Mouse (Mus musculus) liver, adult 2 months (tissue): ENCODE measurements around the gene Rpap3. TPM values are rescaled to one million over a fixed set of nuclear protein-coding genes. Genes with fewer than 3 reads are reported as not detected.

Experiments
- DNase-seq: peaks from one replicate; pipeline ENCODE4 v3.0.0-alpha.2; 2011; ENCODE audit warnings: low read depth, low spot score; ENCODE audit errors: extremely low read depth
- H3K27ac ChIP-seq: fragments of 200-500 bp; replicated peaks from 2 replicates; pipeline ENCODE4 v1.5.1; 2012; ENCODE audit warnings: low read depth, mild to moderate bottlenecking, control low read depth, inconsistent platforms, low read length; ENCODE audit not compliant: insufficient read depth
- H3K27me3 ChIP-seq: fragments of 200-500 bp; 2 replicates; pipeline ENCODE4 v1.6.1; 2012; ENCODE audit warnings: mild to moderate bottlenecking, moderate library complexity, low read length, inconsistent platforms; ENCODE audit not compliant: control insufficient read depth, insufficient read depth
- H3K36me3 ChIP-seq: fragments of 200-500 bp; 2 replicates; pipeline ENCODE4 v1.6.1; 2012; ENCODE audit warnings: low read length, inconsistent platforms; ENCODE audit not compliant: control insufficient read depth, insufficient read depth
- H3K4me1 ChIP-seq: fragments of 200-500 bp; 2 replicates; pipeline ENCODE4 v1.6.1; 2011; ENCODE audit warnings: low read length; ENCODE audit not compliant: control insufficient read depth, insufficient read depth
- H3K4me3 ChIP-seq: fragments of 200-500 bp; 2 replicates; pipeline ENCODE4 v1.5.1; 2011; ENCODE audit warnings: low read depth, mild to moderate bottlenecking, control low read depth, low read length, moderate library complexity; ENCODE audit not compliant: insufficient read depth
- H3K79me2 ChIP-seq: fragments of 200-500 bp; 2 replicates; pipeline ENCODE4 v1.6.1; 2012; ENCODE audit warnings: inconsistent platforms, mild to moderate bottlenecking, low read length, moderate library complexity; ENCODE audit not compliant: control insufficient read depth, insufficient read depth
- H3K9ac ChIP-seq: fragments of 200-500 bp; 2 replicates; pipeline ENCODE4 v1.6.1; 2012; ENCODE audit warnings: low read depth, mild to moderate bottlenecking, control low read depth, inconsistent platforms, low read length
- CTCF ChIP-seq: fragments of 200-500 bp; IDR thresholded peaks from 2 replicates; pipeline ENCODE4 v1.5.1; 2011; ENCODE audit warnings: low read depth, low read length, control low read depth
- POLR2A ChIP-seq: fragments of 200-500 bp; IDR thresholded peaks from 2 replicates; pipeline ENCODE4 v1.6.1; 2011; ENCODE audit warnings: low read length, control low read depth; ENCODE audit not compliant: insufficient read depth; ENCODE audit errors: extremely low read depth
- WGBS: fragments of 180-500 bp; shearing (Covaris S2); methylation state at CpG from one replicate; pipeline ENCODE4 v1.1.7; 2018; 5-methylcytosine and 5-hydroxymethylcytosine counted together
- polyA plus RNA-seq: library from polyadenylated mRNA; depleted of rRNA; stranded (reverse); fragments of >200 nt; gene quantifications from 2 replicates; pipeline ENCODE4 v1.2.3, GENCODE M21; 2012
- total RNA-seq: library from RNA; depleted of rRNA; stranded (reverse); fragments of >200 nt; gene quantifications from 2 replicates; pipeline ENCODE4 v1.2.3, GENCODE M21; 2014

Rpap3 gene
- total and polyA plus RNA-seq, 2 experiments, result 2.2 to 8.7 TPM

DNA sequence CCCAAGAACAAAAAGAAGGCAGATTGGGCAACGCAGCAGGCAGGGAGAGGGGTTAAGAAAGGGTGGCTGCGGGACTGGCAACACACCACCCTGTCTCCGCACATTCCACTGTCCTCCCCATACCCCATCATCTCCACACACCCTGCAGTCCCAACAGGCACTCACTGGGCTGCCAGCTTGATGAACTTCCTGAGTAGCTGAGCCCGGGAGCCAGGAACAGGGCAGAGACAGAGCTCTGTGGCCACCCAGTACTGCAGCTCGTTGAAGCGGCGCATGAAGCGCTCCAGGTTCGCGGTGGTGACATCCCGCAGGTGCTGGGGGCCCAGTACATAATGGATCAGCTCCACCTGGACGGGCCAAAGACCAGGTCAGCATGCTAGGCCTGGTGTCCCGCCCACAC, 44.2 kb upstream of the Rpap3 start:
- WGBS, result 89% methylated on average over 13 of the region's 13 CpGs
- Histone ChIP-seq H3K4me3 (no peak overlapping the region), H3K79me2 (no peaks in the 10 kb centered on the region), H3K27me3 (no peaks in the 10 kb centered on the region), H3K9ac (no peak overlapping the region), H3K27ac (no peak overlapping the region), H3K36me3 (no peaks in the 10 kb centered on the region), H3K4me1 (no peaks in the 10 kb centered on the region)
- no peak for DNase-seq
- TF ChIP-seq CTCF, result no peak
- TF ChIP-seq POLR2A, result no peak

DNA sequence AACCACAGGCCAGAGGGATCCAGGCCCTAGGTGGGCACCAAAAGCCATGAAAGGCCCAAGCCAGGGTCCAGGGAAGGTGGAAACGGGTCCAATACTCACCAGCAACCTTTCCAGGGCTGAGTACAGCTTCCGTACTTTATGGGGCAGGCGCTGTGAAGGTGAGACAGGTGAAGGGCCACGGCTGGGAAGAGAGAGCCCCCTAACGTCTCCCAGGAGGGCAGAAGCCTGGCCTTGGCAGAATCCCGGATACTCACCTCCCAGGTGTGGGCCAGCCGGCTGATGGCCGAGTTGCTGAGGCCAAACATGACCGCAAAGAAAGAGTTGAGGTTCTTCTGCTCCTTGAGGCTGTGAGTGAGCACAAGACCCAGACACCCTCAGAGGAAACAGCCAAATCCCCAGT, 43.8 kb upstream of the Rpap3 start:
- Histone ChIP-seq H3K27ac (no peak overlapping the region), H3K4me3 (no peak overlapping the region), H3K27me3 (no peaks in the 10 kb centered on the region), H3K79me2 (no peaks in the 10 kb centered on the region), H3K4me1 (no peaks in the 10 kb centered on the region), H3K9ac (no peak overlapping the region), H3K36me3 (no peaks in the 10 kb centered on the region)
- 95% methylated on average over 9 of the region's 9 CpGs for WGBS
- TF ChIP-seq POLR2A, result no peak
- TF ChIP-seq CTCF, result no peak
- no peak for DNase-seq

DNA sequence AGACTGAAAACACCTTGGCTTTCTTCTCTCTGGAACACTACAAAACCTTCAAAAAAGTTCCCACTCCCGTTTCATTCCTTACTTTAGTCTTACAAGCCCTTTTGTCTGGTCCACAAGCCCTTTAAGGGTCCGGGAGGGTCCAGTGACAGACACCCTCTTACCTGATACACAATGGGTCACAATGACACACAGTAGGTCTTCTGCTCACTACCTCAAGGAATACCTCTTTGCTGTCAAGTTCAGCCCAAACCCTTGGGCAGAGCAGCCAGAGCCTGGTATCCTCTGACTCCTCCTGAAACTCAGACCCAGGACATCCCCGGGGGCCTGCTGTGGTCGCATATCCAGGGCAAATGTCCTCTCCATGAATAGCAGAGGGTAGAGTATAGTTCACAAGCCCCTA, 43.3 kb upstream of the Rpap3 start:
- Histone ChIP-seq H3K4me1 (no peaks in the 10 kb centered on the region), H3K4me3 (no peak overlapping the region), H3K9ac (no peak overlapping the region), H3K27ac (no peak overlapping the region), H3K36me3 (no peaks in the 10 kb centered on the region), H3K79me2 (no peaks in the 10 kb centered on the region), H3K27me3 (no peaks in the 10 kb centered on the region)
- no peak for DNase-seq
- WGBS, result 93% methylated on average over 4 of the region's 4 CpGs
- TF ChIP-seq CTCF (no peak), POLR2A (no peak)

DNA sequence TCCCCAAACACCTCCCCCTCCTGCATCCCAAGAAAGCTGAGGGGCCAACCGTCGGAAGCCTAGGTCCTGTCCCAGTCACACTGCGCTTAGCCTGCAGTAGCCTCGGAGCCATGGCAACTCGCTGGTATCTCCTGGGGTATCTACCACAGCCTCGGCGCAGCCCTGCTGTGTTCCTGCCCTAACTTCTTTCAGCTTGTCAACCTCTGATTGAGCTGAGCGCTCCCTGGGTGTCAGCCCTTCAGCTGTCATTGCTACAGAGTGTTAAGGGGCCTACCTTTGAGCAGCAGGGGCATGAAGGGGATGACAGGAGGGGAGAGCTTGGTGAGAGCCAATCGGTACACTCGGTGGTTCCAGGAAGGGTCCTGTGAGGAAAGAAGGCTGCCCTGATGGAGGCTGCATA, 42.7 kb upstream of the Rpap3 start:
- H3K9ac ChIP-seq, result no peak overlapping the region
- no peaks in the 10 kb centered on the region for H3K4me1 ChIP-seq
- no peak for TF ChIP-seq CTCF
- TF ChIP-seq POLR2A, result no peak
- no peaks in the 10 kb centered on the region for H3K79me2 ChIP-seq
- no peaks in the 10 kb centered on the region for H3K27me3 ChIP-seq
- 79% methylated on average over 10 of the region's 10 CpGs for WGBS
- no peak overlapping the region for H3K27ac ChIP-seq
- DNase-seq, result no peak
- H3K4me3 ChIP-seq, result no peak overlapping the region
- H3K36me3 ChIP-seq, result no peaks in the 10 kb centered on the region

DNA sequence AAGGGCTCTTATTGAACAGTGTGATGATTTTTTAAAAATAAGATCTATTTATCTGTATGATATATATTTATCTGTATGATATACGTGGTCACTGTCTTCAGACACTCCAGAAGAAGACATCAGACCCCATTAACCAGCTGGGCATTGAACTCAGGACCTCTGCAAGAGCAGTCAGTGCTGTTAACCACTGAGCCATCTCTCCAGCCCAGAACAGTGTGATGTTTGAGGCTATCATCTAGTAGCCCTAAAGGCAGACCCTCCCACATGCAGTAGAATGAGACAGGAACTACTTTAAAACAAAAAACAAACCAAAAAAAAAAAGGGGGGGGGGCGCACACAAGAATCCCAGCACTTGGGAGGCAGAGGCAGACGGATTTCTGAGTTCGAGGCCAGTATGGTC, 41.9 kb upstream of the Rpap3 start:
- DNase-seq, result no peak
- Histone ChIP-seq H3K27ac (no peak overlapping the region), H3K4me1 (no peaks in the 10 kb centered on the region), H3K27me3 (no peaks in the 10 kb centered on the region), H3K79me2 (no peaks in the 10 kb centered on the region), H3K4me3 (no peak overlapping the region), H3K36me3 (no peaks in the 10 kb centered on the region), H3K9ac (no peak overlapping the region)
- TF ChIP-seq POLR2A (no peak), CTCF (no peak)
- WGBS, result 85% methylated on average over 4 of the region's 4 CpGs

DNA sequence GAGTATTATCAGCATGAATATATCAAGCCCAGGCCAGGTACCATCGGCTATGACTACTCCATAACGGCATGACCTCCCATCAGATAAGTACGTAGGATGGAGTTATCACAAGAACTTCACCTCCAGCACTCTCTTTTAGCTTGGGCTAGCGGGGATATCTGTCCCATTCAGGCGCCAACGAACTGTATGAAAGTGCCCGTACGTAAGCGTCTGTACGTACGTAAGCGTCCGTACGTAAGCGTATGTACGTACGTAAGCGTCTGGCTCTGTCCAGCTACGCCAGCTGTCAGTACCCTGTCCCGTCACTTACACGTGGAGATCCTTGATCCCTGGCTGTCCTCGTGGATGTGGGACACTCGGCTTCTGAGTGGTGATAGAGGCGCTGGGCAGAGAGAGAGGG, 41.1 kb upstream of the Rpap3 start:
- Histone ChIP-seq H3K9ac (no peak overlapping the region), H3K4me3 (no peak overlapping the region), H3K27ac (no peak overlapping the region), H3K4me1 (no peaks in the 10 kb centered on the region), H3K27me3 (no peaks in the 10 kb centered on the region), H3K79me2 (no peaks in the 10 kb centered on the region), H3K36me3 (no peaks in the 10 kb centered on the region)
- DNase-seq, result no peak
- WGBS, result 94% methylated on average over 24 of the region's 24 CpGs
- TF ChIP-seq CTCF, result no peak
- no peak for TF ChIP-seq POLR2A

DNA sequence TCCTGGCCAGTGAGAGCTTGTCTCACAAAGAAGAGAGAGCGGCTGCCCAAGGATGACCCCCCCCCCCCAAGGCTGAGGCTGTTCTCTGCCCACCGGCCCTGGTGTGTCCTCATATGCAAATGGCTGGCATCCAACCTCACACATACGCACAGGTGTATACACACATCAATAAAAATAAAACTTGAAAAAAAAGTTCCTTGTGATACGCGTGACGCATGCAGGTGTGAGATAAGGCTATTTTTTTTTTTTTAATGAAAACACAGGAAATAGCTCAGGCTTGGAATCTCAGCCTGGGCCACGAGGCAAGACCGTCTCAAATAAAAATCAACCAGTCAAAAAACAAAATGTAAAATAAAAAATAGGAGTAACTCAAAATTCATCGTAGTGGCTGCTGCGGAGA, 40.7 kb upstream of the Rpap3 start:
- no peaks in the 10 kb centered on the region for H3K36me3 ChIP-seq
- H3K4me1 ChIP-seq, result no peaks in the 10 kb centered on the region
- WGBS, result 90% methylated on average over 10 of the region's 10 CpGs
- no peaks in the 10 kb centered on the region for H3K27me3 ChIP-seq
- no peaks in the 10 kb centered on the region for H3K79me2 ChIP-seq
- DNase-seq, result no peak
- H3K27ac ChIP-seq, result no peak overlapping the region
- H3K9ac ChIP-seq, result no peak overlapping the region
- H3K4me3 ChIP-seq, result no peak overlapping the region
- no peak for TF ChIP-seq CTCF
- TF ChIP-seq POLR2A, result no peak
